Mouse (Mus musculus): ENCODE results near the gene Snx29. TPM values are rescaled to one million over a fixed set of nuclear protein-coding genes. Genes with fewer than 3 reads are reported as not detected.
"Not testable (repeated sequence)": the region's sequence is repeated elsewhere in the genome, so short reads cannot be mapped to it uniquely, and the experiment has no call there.

The Snx29 gene
- total RNA-seq, 2 experiments from 2014 or later, result 4.7 to 6.2 TPM

- peak; percentile 48 for ATAC-seq (ENCODE audit: poor library complexity, severe bottlenecking)
Observed at GRCm38 (mm10) chr16:11526104-11526786, 203.5 kb downstream of the Snx29 start.

GRCm38 (mm10) chr16:11526996-11527395, 204.3 kb downstream of the Snx29 start:
- no peak for ATAC-seq (ENCODE audit: poor library complexity, severe bottlenecking)

GRCm38 (mm10) chr16:11530466-11531194, 207.9 kb downstream of the Snx29 start:
- ATAC-seq (ENCODE audit: poor library complexity, severe bottlenecking), result no peak

- no peak for ATAC-seq (ENCODE audit: poor library complexity, severe bottlenecking)
Observed at GRCm38 (mm10) chr16:11531441-11531840, 208.7 kb downstream of the Snx29 start.

GRCm38 (mm10) chr16:11532592-11532991, 209.9 kb downstream of the Snx29 start:
- ATAC-seq (ENCODE audit: poor library complexity, severe bottlenecking), result no peak

- no peak for ATAC-seq (ENCODE audit: poor library complexity, severe bottlenecking)
Observed at GRCm38 (mm10) chr16:11533441-11533840, 210.7 kb downstream of the Snx29 start.

GRCm38 (mm10) chr16:11537663-11538062, 215.0 kb downstream of the Snx29 start:
- no peak for ATAC-seq (ENCODE audit: poor library complexity, severe bottlenecking)

GRCm38 (mm10) chr16:11538191-11538590, 215.5 kb downstream of the Snx29 start:
- no peak for ATAC-seq (ENCODE audit: poor library complexity, severe bottlenecking)

- ATAC-seq (ENCODE audit: poor library complexity, severe bottlenecking), result no peak
Observed at GRCm38 (mm10) chr16:11540961-11541360, 218.3 kb downstream of the Snx29 start.

- ATAC-seq (ENCODE audit: poor library complexity, severe bottlenecking), result no peak
Observed at GRCm38 (mm10) chr16:11541769-11542168, 219.1 kb downstream of the Snx29 start.

GRCm38 (mm10) chr16:11550043-11550725, 227.5 kb downstream of the Snx29 start:
- ATAC-seq (ENCODE audit: poor library complexity, severe bottlenecking), result no peak

GRCm38 (mm10) chr16:11561714-11562113, 239.0 kb downstream of the Snx29 start:
- ATAC-seq (ENCODE audit: poor library complexity, severe bottlenecking), result no peak

- ATAC-seq (ENCODE audit: poor library complexity, severe bottlenecking), result no peak
Observed at GRCm38 (mm10) chr16:11563846-11564245, 241.1 kb downstream of the Snx29 start.

GRCm38 (mm10) chr16:11565126-11565525, 242.4 kb downstream of the Snx29 start:
- ATAC-seq (ENCODE audit: poor library complexity, severe bottlenecking), result peak; percentile 38

- no peak for ATAC-seq (ENCODE audit: poor library complexity, severe bottlenecking)
Observed at GRCm38 (mm10) chr16:11567594-11567993, 244.9 kb downstream of the Snx29 start.

- no peak for ATAC-seq (ENCODE audit: poor library complexity, severe bottlenecking)
Observed at GRCm38 (mm10) chr16:11568095-11568494, 245.4 kb downstream of the Snx29 start.

GRCm38 (mm10) chr16:11568601-11569000, 245.9 kb downstream of the Snx29 start:
- ATAC-seq (ENCODE audit: poor library complexity, severe bottlenecking), result no peak

GRCm38 (mm10) chr16:11569127-11569526, 246.4 kb downstream of the Snx29 start:
- no peak for ATAC-seq (ENCODE audit: poor library complexity, severe bottlenecking)

GRCm38 (mm10) chr16:11570072-11570471, 247.4 kb downstream of the Snx29 start:
- ATAC-seq (ENCODE audit: poor library complexity, severe bottlenecking), result no peak

GRCm38 (mm10) chr16:11574517-11574916, 251.8 kb downstream of the Snx29 start:
- no peak for ATAC-seq (ENCODE audit: poor library complexity, severe bottlenecking)

- not testable (repeated sequence) for ATAC-seq (ENCODE audit: poor library complexity, severe bottlenecking)
Observed at GRCm38 (mm10) chr16:11575733-11576132, 253.0 kb downstream of the Snx29 start.

All from megakaryocyte, adult 5-6 weeks (primary cell).